Mouse (Mus musculus) lung, adult 2 months (tissue): ENCODE results near the gene Hdac1.
A peak's percentile ranks its signal among the peaks of the same experiment; 100 is the strongest.

Experiments
- CTCF ChIP-seq: fragments of 200-500 bp; IDR thresholded peaks from 2 replicates; pipeline ENCODE4 v1.5.1; 2011; ENCODE audit warnings: mild to moderate bottlenecking, low read length, control low read depth; ENCODE audit not compliant: insufficient read depth
- POLR2A ChIP-seq: fragments of 200-500 bp; IDR thresholded peaks from 2 replicates; pipeline ENCODE4 v1.6.1; 2011; ENCODE audit warnings: low read depth, mild to moderate bottlenecking, control low read depth, low read length, borderline replicate concordance; ENCODE audit errors: extremely low read depth

DNA sequence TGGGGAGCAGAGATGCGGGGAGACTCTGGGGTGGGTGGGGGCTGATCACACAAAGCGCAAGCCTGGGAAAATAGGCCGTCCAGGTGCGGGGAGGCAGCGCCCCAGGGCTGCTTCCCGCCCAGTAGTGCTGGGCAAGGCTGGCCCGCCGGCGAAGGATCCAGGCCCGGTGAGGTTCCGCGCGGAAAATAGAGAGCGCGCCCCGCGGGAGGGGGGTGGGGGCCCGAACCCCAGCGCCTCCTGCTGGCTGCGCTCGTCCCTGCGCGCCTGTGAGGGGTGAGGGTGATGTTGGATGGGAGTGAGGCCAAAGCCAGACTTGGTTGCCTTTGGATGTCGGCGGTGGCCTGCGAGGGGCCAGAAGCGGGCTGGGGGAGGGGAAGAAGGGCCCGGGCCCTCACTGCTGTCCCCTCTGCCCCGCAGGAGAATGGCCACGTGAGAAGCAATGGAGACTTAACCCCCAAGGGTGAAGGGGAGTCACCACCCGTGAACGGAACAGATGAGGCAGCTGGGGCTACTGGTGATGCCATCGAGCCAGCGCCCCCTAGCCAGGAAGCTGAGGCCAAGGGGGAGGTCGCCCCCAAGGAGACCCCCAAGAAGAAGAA, 28.1 kb downstream of the Hdac1 start:
- TF ChIP-seq CTCF (peak; percentile 57), POLR2A (no peak)
